ENCODE assay signal across 8 mouse cellular contexts in the genomic region with DNA sequence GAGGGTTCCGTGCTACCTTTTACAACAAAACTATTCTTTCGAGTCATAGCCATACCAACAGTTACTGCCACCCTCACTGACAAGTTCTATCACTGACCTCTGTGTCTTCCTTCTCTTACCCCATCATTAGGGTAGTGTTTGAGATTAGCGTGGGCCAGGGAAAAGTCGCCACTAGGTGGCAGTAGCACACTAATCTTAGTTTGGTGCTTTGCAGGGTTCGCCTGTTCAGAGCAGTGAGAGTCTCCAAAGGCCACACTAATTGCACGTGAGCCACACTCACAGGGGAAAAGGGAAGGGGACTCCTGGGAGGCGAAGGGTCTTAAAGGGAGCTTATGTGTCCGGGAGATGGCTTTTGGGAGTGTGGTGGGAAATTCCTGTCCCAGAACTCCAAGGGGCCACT. TPM values are rescaled to one million over a fixed set of nuclear protein-coding genes. Genes with fewer than 3 reads are reported as not detected.
A peak's percentile ranks its signal among the peaks of the same experiment; 100 is the strongest.
DNase-seq lines count a peak whose midpoint lies in the region; ATAC-seq lines count a peak whose summit lies in the region.

No protein-coding gene starts in this region.

- ATAC-seq in forebrain, embryonic 16.5 days, result peak; percentile 70
- ATAC-seq in hindbrain, embryonic 15.5 days (ENCODE audit: low FRiP score, low read depth), result peak; percentile 79; the same call in 1 of the 2 replicates
- peak; percentile 97 for ATAC-seq in megakaryocyte, adult 5-6 weeks (ENCODE audit: poor library complexity, severe bottlenecking)

- H3K4me2 ChIP-seq in forebrain, embryonic 16.5 days (ENCODE audit: low read length), result no peak overlapping the region
- no peak overlapping the region for H3K4me2 ChIP-seq in hindbrain, embryonic 15.5 days

- 13% methylated on average over 8 of the region's 8 CpGs for WGBS in forebrain, embryonic 16.5 days
- 16% methylated on average over 8 of the region's 8 CpGs for WGBS in hindbrain, embryonic 15.5 days

- no peaks in the 10 kb centered on the region for H3K36me3 ChIP-seq in forebrain, embryonic 16.5 days (ENCODE audit: control insufficient read depth, insufficient read depth)
- no peaks in the 10 kb centered on the region for H3K36me3 ChIP-seq in hindbrain, embryonic 15.5 days

- no peak overlapping the region for H3K27ac ChIP-seq in forebrain, embryonic 16.5 days (ENCODE audit: low read length)
- no peak overlapping the region for H3K27ac ChIP-seq in hindbrain, embryonic 15.5 days (replicated peaks)

- DNase-seq in MN1 (ENCODE audit: low spot score), result peak; percentile 59
- DNase-seq in cerebellum, adult 11 months, result peak; percentile 75
- DNase-seq in layer of hippocampus, postnatal 25 days (ENCODE audit: extremely low spot score in 1 of 2, low spot score in 1 of 2), result peak; percentile 80 to 97
- peak; percentile 87 to 89 for DNase-seq in right cerebral cortex, postnatal 10 days (ENCODE audit: low spot score in 2 of 2)
- peak; percentile 21 for DNase-seq in urinary bladder, postnatal 10 days (ENCODE audit: low spot score)

- no peaks in the 10 kb centered on the region for H3K9me3 ChIP-seq in forebrain, embryonic 16.5 days (ENCODE audit: control insufficient read depth, low read length)
- no peaks in the 10 kb centered on the region for H3K9me3 ChIP-seq in hindbrain, embryonic 15.5 days

- peaks cover 32% of the 10 kb centered on the region for H3K4me1 ChIP-seq in forebrain, embryonic 16.5 days (replicated peaks; ENCODE audit: control insufficient read depth, insufficient read depth, low read length)
- H3K4me1 ChIP-seq in hindbrain, embryonic 15.5 days (replicated peaks), result peaks cover 20% of the 10 kb centered on the region

- H3K4me3 ChIP-seq in forebrain, embryonic 16.5 days (replicated peaks; ENCODE audit: low read length), result no peak overlapping the region
- H3K4me3 ChIP-seq in hindbrain, embryonic 15.5 days, result no peak overlapping the region

- no peaks in the 10 kb centered on the region for H3K27me3 ChIP-seq in forebrain, embryonic 16.5 days (replicated peaks; ENCODE audit: control insufficient read depth, insufficient read depth, low read length)
- no peaks in the 10 kb centered on the region for H3K27me3 ChIP-seq in hindbrain, embryonic 15.5 days

- no peak overlapping the region for H3K9ac ChIP-seq in forebrain, embryonic 16.5 days (replicated peaks; ENCODE audit: low read depth, low read length)
- no peak overlapping the region for H3K9ac ChIP-seq in hindbrain, embryonic 15.5 days

RNA-seq across cellular contexts. Expression of gene Scel, which starts 37.3 kb away (rescaled TPM):
- polyA plus RNA-seq in forebrain, embryonic 16.5 days (2015; fragmentation: Nextera tagmentation; extraction: Ambion mirVana), result 0.12 TPM in 1 of 2 replicates, not detected in the other
- polyA plus RNA-seq in hindbrain, embryonic 15.5 days (2015; fragmentation: Nextera tagmentation; extraction: Ambion mirVana), result 0.08 and 0.13 TPM in 2 replicates
- under 1 TPM; 0.33 to 0.52 TPM for total RNA-seq in layer of hippocampus, postnatal 25 days (2021)
- total RNA-seq in megakaryocyte, adult 5-6 weeks (2015), result 0.51 and 0.73 TPM in 2 replicates
- 0.62 and 1.7 TPM in 2 replicates for total RNA-seq in megakaryocyte, adult 5-6 weeks (2017)

Comparison
In these comparisons a context has a peak if more than half of its experiments do, and no peak if none do; other contexts are left out.
1. DNase-seq: peak in every context shown above with its lines; median percentile 88 in layer of hippocampus, postnatal 25 days; 88 in right cerebral cortex, postnatal 10 days; 75 in cerebellum, adult 11 months; 59 in MN1; 21 in urinary bladder, postnatal 10 days.